Mouse (Mus musculus): ENCODE measurements around the gene Styxl1. TPM values are rescaled to one million over a fixed set of nuclear protein-coding genes. Genes with fewer than 3 reads are reported as not detected.

Styxl1 gene
- 1 to 10 TPM in 1 of 2 experiments, under 1 TPM in 1; 0.61 to 1.1 TPM for polyA plus RNA-seq (2017; shearing (Covaris generic))

DNA sequence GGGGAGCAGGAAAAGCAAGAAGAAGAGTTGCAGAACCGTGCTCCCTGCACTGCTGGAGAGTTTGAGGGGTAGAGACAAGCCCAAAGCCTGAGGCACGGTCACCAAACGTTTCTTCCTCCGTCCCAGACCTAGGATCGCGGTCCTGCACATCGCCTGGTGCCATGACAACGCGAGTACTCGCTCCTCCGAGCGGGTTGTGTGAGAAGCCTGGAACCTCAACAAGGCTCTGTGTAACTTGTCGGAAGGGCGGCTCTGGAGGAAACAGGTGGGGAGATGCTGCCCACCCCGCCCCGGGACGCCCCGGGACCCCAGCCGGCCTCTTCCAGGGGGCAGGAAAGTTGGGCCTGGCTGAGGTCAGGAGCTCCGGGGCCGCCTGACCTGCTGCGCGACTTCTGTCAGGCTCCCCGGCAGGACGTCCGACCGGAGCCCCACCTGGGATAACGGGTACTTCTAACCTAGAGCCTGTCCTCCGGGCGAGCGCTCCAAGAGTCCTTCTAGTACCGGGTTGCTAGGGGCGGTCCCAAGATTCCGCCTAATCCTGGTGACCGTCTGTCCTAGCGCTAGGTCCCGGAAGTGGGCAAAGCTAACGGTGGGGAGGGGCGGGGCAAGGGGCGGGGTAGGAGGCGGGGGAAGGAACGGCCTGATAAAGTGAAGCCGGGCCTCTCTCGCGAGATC is at the start of gene Styxl1:
TSS of gene Styxl1 (minus strand) at position 590 of the 675 bp plus-strand sequence.
- no peak for ATAC-seq

DNA sequence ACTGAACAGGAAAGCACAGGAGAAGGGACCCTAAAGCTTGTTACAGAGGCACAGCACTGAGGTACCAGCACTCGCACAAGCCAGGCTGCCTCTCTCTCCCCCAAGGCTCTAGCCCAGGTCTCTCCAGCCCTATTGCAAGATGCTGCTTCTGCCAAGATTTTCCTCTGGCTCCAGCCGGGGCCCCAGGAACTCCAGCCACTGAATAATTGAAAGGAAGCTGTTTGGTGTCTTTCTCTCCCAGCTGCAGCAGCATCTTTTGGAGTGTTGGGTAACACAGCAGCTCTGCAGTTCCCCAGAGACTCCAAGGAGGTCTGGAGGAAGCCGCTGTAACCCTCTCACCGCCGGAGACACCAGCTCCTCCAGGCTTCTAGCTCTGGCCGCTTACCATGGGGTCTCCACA is 48.0 kb upstream of the Styxl1 start:
- no peak for ATAC-seq

DNA sequence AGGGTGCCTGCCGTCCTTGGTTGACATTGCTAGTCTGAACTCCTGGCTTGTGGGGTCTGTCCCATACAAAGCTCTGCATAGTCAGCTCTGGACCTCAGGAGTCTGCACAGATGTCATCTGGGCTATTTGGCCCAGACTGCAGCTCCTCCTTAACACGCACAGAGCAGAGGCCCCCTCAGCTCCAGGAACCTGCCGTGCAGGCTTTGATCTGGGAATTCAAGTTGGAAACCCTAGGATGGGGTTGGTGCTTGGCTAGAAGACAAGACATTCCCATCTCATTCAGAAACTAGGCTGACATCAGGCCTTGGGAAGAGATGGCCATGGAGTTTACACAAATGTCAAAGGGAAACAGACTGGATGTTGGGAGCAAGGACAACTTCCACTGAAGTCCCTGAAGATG is 46.3 kb upstream of the Styxl1 start:
- ATAC-seq, result no peak

DNA sequence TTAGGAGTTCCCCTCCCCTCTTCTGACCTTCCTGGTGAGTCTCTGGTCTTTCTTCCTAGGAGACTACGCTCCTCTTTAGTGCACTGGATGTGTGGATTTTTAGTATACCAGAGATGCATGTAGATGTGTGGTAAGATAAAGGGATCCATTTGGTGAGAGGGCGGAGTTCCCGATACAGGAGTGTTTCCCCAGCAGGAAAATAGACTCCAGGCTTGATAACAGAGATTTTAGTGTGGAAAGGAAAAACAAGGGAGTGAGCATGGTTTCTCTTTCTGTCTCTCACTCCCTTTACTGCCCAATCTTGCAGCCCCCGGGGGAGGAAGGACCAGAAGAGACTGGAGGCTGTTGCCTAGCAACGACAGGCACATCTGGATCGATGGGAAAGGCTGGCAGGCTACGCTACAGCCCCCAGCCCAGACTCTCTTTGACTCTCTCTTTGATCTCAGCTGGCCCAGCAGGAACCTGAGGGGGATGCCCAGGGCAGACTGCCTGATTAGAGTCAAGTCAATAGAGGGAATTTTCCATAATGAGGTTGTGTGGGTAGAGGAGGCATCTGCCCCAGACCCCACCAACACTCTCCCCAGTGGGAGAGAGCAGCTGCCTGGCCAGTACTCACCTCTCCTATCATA is 44.2 kb upstream of the Styxl1 start:
- ATAC-seq, result no peak

DNA sequence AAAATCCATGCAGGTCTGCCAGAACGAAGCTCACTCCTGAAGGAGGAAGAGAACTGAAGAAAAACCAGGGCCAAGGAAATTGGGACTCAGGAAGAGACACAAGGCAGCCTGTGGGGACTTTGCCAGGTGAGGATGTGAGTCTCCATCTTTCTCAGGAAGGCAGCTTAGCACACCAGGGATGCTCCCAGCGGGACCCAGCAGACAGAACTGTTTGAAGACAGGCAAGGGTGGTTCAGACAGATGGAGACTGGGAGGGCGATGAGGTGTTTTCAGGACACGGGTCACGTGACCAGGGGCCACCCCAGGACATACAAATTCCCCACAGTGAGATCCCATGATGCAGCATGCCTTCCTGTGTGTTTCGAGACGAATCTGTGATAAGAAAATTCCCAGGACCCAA is 40.3 kb upstream of the Styxl1 start:
- ATAC-seq, result no peak

DNA sequence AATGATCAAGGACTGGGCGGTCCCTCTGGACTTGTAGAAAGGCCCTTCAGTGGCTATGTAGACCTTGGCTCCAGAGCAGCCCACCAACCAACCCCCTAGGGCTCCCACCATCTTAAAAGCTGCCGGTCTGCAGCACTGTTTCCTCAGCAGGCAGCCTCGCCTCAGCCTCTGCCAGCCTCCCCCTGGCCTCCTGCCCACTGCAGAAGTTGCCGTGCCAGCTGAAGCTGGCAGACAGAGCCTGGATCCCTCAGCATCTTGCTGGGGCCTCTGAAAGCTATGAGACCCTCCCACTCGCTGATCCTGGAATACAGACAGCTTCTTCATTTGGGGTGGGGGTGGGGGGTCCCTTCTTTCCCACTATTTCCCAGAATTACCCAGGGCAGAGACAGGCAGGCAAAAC is 34.8 kb upstream of the Styxl1 start:
- no peak for ATAC-seq

DNA sequence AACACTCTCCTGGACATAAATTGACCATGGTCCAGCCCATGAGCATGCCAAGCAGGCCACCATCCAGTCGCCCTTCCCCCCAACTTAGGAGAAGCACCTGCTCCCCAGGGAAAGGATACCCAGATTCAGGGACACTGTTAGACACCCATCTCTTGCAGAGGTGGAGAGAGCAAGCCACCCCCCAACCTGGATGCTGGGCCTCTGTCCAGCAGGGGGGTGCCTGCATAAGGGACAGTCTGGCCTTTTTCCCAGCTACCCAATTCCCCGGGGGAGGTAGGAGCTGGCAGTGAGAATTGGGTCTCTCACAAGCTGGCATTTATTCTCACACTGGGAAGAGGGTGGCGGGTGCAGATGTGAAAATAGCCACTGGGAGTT is 29.1 kb upstream of the Styxl1 start:
- ATAC-seq, result no peak

DNA sequence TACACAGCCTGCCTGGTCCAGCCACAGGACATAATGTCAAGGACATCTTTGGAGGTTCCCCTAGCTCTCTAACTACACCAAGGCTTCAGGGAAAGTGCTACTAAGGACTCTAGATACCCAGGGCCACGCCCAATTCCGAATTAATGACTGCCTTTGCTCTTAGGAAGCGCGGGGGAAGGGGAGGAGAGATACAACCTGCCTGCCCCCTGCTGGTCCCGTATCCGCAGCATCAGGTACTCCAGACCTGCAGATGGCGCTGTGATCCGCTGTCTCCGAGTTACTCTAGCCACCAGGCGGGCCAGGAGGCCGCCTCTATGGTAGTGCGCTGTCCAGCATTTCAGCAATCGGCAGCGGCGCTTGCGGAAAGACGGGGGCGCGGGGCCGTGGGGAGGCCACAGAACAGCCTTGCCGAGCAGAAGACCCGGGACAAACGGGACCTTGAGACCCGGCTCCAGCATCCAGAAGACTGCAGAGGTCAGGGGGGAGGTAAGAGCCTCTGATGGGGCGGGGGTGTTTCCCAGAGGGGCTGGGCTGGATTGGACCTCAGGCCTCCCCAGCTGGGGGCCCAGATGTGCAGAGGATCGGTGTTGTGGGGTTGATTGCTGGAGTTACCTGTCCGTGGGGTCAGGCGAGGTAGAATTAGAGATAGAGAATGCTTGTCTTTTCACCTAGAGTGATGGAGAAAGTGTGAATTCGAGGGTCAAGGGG is 28.5 kb upstream of the Styxl1 start, which contains the start of gene Srrm3:
TSS of gene Srrm3 (plus strand) at position 336 of the 708 bp plus-strand sequence.
- ATAC-seq, result peak; percentile 93

DNA sequence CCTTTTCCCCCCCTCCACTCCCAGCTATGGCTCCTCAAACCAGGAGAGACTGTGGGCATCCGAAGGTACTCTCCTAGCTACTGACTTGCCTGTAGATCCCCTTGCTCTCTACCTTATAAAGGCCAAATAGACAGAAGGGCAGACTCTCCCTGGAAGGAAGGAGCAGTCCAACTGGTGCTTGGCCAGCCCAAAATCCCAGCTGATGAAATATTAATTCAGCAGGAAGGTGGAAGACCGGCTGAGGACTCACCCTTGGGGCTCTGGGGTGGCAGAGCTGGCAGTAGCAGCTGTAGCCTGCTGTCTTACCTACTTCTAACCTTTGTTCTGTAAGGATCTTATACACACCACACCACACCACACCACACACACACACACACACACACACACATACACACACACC is 26.6 kb upstream of the Styxl1 start:
- no peak for ATAC-seq

DNA sequence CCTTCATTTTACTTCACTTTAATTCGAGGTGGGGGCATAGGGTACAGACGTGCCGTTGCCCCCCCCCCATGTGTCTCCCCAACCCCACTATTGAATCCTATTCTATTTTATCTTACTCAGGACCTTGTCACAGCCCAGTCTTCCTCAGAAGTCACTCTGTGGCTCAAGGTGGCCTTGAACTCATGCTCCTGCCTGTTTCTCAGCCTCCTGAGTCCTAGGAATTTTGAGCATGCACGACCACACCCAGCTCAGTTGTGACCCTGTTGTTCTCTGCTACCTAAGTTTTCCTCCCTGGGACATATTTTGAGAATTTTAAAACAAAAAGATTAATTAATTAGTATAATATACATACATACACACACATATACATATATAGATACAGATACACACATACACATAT is 25.5 kb upstream of the Styxl1 start:
- ATAC-seq, result no peak

DNA sequence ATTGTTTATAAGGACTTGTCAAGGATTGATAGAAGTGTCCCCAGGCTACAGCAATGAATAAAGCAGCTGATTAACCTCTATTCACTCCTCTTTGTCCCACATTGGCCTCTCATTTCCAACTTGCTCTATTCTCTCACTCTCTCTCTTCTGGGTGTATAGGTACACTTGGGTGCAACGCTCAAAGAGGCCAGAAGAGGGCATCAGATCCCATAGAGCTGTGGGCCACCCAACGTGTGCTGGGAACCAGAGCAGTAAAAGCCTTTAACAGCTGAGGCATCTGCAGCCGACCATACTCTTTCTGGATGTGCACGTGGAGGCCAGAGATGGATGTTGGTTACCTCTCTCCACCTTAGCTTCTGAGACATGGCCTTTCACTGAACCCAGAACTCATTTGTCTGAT is 24.9 kb upstream of the Styxl1 start:
- no peak for ATAC-seq

DNA sequence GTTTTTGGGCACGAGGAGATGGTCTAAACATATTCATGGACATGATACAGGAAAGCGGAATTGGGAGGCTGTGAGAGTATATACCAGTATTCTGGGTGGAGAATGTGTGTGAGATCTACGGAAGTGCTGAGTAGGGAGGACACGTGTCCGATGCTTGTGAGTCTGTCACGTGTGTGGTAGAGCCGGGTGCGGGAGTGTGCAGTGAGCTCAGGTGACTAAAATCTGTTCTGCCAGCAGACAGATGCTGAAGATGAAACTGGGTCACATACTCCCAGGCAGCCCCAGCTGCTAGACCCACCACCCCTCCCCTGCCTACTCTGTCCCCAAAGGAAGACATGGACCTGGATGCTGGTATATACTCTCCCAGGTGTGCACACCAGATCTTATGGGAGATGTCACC is 24.5 kb upstream of the Styxl1 start:
- ATAC-seq, result no peak

DNA sequence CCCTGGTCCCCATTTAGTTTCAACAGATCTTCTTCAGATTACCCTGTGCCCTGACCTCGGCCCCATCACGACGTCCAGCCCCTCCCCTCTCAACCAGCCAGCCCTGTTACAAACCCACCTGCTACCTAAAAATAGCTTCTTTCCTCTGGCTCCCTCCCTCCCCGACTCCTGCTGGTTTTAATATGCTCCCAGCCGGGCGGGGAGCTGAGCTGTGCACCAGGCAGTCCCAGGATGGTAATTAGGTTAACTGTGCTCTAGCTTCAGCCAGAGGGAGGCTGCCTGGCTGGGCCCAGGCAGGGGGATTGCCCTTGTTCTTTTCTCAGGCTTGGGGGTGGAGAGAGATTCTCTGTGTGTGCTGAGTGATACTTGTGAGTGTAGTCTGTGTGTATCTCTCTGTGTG is 22.7 kb upstream of the Styxl1 start:
- no peak for ATAC-seq

DNA sequence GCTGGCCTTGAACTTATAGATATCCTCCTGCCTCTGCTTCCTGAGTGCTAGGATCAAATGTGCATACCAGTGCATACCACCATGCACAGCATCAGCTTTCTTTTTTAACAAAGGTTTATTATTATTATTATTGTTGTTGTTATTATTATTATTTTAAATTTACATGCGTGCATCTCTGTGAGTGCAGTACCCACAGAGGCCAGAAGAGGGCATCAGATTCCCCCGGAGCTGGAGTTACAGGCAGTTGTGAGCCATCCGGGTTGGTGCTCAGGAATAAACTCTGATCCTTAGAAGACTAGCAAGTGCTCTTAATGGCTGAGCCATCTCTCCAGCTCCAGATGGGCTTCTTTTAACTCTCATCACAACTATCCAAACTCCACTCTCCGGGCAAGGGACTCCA is 21.6 kb upstream of the Styxl1 start:
- no peak for ATAC-seq

DNA sequence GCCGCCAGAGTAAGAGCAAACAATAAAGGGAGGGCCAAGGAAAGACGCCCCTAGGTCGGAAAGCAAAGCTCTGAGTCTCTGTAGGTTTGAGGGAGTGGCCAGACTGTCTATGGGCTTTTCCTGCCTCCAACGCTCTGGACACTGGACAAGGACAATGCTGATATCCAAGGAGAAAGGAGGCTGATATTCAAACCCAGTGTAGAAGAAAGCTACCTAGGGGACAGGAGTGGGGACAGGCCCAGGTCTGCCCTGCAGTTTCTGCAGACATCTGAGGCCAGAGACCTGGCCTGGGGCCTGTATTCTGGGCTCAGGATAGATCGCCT is 16.6 kb upstream of the Styxl1 start:
- peak; percentile 19 for ATAC-seq

DNA sequence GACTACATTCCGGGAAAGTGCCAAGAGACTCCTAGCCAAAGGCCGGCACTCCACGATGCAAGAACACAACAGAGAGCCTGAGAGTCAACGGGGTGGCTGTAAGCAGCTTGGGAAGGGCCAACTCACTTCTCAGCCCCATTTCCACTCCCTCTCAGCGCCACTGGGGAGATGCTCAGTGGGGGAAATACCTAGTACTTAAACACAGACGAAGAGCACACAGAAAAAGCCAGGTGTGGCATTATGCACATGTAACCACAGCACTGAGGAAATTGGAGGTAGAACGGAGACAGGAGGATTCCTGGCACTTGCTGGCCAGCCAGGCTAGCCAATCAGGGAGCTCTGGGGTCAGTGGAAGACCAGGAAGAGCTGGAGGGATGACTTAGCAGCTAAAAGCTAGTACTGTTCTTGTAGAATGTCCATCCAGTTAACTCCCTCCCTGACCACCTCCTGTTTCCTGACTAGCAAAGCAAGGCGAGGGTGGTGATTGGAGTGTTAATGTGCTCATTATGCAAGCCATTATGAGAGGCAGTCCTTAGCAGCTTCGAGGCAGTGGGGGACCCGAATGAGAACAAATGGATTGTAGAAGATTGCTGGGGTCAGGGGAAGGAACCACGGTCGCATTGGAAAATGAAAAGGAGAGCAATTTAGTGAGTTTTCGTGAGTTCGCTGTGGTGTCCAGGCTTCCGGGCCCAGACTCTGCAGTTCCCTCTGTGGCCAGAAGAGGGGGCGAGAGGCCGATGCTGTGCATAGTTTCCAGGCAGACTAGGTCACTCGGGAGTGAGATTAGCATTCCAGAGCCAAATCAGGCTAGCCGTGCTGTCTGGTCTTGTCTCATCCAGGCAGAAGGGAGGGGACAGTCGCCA is 16.0 kb upstream of the Styxl1 start:
- ATAC-seq, result peak; percentile 88

DNA sequence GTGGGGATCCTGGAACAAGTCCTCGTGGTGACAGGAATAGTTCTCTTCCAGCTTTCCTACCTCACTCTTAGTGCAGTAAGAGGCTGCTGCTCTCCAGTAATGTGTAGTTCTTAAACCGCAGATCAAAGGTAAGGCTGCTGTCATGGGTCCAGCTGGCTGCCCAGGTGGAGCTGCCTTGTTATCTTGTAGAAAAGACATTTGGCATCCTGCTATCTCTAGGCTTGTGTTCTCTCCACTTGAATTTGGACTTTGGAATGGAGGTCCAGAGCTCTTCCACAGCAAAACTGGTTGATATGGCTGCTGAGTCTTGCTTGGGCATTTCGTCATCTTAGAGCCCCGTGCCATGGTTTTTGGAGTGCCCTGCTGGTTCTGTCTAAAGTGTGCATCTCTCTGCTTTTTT is 4.7 kb upstream of the Styxl1 start:
- ATAC-seq, result no peak

DNA sequence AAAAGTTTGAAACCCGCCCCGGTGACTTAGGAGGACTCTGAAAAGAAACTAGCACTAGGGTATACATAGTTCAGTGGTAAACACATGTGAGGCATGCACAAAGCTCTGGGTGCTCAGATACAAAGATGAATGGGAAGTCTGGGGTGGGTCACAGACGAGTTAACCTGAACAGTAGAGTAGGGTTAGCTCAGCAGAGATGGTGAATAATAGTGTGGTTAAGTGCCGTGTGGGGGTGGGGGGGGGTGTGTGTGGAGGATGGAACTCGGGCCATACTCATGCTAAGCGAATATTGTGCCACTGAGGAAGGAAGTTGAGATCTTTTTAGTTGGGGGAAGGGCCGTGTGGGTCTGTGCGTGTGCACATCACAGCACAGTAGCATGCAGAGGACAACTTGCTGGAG is 2.1 kb upstream of the Styxl1 start:
- ATAC-seq, result no peak

DNA sequence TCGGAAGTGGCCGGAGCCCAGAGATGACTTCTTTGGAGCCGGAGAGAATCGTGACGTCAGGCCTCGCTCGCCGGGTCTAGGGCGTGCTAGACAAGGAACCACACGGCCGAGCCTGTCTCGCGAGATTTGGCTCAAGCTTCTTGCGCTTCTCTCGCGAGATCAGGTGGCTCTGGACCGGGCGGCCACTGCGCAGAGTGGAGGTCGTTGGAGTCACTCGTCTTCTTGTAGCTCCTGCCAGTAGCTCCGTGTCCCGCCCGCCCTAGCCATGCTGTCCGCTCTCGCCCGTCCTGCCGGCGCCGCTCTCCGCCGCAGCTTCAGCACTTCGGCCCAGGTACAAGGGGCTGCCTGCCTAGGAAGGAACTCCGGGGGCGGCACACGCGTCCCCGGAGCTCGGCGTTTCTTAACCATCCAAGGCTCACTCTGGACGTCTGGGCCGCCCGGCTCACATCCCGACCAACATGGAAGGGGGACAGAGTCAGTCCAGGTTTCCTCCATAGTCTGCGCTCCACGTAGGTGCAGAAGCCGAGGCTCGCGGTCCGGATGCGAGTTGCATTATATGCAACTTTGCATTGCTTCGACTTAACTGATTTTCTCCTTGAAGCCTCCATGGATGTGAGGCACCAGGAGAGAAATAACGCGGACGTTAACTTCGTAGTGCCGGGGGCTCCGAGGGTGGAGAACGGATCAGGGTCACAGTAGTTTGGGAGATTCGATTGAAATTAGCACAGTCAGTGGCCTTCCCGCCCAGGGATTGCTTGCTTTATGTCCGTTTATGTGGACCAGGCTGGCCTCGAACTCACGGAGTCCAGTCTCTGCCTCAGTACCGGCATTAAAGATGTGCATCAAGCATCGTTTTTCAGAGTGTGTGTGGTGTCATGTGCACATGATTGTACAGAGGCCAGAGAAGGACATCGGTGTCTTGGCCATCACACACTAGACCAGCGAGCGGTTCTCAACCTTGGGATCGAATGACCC is 573 bp upstream of the Styxl1 start, which contains the start of gene Mdh2:
TSS of gene Mdh2 (plus strand) at position 10 of the 975 bp plus-strand sequence.
- ATAC-seq, result peak; percentile 97

DNA sequence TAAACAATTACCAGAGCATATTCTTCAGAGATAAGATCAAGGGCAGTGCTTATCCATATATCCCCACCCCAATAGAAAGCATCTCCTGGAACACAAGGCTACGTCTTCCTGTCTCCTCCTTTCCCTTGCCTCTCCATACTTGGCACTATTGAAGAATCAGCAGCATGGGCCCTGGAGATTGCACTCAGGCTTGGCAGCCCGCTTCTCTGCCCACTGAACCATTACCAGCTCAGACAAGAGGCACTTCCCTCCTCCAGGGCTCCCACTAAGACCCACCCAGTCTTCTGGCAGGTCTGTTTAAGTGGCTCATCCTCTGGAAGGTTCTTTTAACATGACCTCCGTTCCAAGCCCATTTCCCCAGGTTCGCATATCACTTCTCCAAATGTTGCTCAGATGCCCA is 1.6 kb downstream of the Styxl1 start:
- ATAC-seq, result no peak

DNA sequence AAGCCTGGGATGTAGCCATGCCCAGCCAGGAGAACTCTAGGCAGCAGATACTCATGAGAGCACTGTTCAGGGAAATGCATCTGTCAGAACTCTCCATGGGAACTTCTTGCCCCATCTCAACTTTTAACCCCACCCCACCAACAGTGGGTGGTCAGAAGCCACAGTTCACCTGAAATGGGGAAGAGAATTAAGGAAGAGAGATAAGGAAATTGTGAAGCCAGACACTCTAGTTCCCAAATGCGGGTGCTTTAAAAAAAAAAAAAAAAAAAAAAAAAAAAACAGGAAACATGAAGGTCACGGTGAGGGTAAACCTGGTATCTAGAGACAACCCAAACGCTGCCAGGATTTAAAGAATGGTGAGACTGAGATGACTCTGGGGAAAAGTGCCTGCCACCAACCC is 5.7 kb downstream of the Styxl1 start:
- no peak for ATAC-seq

DNA sequence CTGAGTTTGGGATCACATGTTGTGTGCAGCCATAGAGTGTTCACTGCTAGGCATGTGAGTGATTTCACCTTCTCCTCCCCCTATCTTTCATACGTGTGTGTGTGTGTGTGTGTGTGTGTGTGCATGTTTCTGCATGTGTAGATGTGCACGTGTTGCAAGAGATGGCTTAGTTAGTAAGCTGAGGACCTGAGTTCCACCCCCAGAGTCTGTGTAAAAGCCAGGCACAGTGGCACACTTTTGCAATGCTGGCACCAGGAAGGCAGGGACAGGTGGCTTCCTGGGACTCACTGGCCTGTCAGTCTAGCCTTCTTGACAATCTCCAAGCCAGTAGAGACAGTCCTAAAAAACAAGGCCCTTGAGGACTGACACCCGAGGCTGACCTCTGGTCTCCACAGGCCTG is 13.2 kb downstream of the Styxl1 start:
- ATAC-seq, result no peak

Measured in CD4-positive, CD25-positive, alpha-beta regulatory T cell, adult 4 months (primary cell).